Mouse (Mus musculus) megakaryocyte, embryonic 14.5 days (primary cell): Measurements from ENCODE around the gene Thg1l.

Experiments used
- FLI1 ChIP-seq: IDR thresholded peaks from 2 replicates; pipeline ENCODE4 v1.6.1; 2012; ENCODE audit warnings: low read length, inconsistent platforms, mixed read lengths
- GATA1 ChIP-seq: IDR thresholded peaks from 3 replicates; pipeline ENCODE4 v1.6.1; 2012; ENCODE audit warnings: mixed read lengths, low read length, inconsistent platforms, borderline replicate concordance

DNA sequence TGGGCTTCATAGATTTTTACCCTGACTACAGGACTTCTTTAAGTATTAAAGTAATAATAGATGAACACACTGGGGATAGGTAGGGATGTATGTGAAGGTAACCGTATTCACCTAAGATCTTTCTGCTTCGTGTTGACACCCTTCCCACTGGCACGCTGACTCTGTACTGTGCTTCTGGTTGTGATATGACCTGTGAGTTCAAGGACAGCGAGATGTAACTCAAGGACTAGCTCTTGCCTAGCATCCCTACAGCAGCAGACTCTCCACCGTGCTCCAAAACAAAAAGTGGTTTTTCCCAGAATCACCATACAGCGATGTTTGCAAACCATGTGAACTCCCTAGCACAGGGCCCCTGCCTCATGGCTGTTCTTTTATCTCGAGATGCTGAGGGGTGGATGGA is 47.2 kb downstream of the Thg1l start:
- TF ChIP-seq GATA1 = no peak
- no peak for TF ChIP-seq FLI1
